Mouse (Mus musculus): ENCODE measurements at regions not wholly inside any gene's neighbourhood (a gene's known extent, or its start where the extent isn't known, plus 50 kb on each side); places are given as distances from the start of the nearest gene placed in this dataset.

DNA sequence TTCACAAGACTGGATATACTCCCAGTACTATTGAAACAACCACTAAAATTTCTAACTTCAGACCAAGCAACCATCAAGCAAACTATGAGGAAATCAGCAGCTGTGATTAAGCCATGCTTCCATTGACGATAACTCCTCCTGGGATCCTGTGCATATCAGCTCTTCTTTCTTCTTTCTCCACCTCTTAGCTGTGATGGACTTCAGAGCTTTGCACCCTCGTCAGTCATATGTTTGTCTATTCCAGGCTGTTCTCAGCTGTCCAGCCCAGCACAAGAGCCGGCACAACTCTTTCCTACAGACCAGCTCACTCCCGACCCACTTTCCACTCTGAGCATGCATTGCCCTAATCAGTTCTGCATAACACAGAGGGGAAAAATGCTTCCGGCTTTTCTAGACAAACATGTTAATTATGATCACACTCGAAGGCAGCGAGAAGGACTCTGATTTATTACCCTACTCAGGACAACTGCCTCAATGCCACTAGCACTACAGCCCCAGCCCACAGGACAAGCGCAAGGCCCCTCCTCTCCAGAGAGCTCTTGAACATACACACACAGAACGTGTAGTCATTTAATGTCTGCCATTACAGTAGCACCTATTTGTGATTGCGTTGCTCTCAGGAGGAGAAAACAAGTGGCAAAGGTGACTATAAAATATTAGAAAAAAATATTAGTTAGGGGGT lies 190.4 kb upstream of the Pou3f3 start:
- no peaks in the 10 kb centered on the region for H3K27me3 ChIP-seq (replicated peaks)
- H3K9me3 ChIP-seq = peaks cover 37% of the 10 kb centered on the region
- TF ChIP-seq GATA1 (IDR thresholded peaks at IDR 0.05; ENCODE audit: borderline replicate concordance, low read length) = no peak
- no peak for TF ChIP-seq FLI1 (IDR thresholded peaks at IDR 0.05; ENCODE audit: low read length)

DNA sequence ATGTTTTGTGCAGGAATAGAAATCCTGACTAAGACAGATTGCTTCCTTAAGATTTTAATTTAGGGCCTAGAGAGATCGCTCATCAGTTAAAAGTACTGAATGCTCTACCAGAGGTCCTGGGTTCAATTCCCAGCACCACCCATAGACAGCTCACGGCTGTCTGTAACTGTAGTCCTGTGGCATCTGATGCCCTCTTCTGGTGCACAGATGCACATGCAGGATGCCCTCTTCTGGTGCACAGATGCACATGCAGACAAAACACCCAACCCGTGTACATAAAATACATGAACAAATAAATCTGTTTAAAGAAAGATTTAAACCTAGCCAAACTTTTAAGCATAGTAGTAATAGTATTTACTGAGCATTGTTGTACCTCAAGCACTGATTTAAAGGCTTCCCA lies 181.2 kb upstream of the Pou3f3 start:
- Histone ChIP-seq H3K36me3 (replicated peaks; ENCODE audit: low read length) (no peaks in the 10 kb centered on the region), H3K4me3 (replicated peaks) (no peak overlapping the region), H3K9me3 (peaks cover 4% of the 10 kb centered on the region; the same call in 1 of the 2 replicates), H3K27me3 (replicated peaks) (no peaks in the 10 kb centered on the region), H3K4me1 (no peaks in the 10 kb centered on the region)
- TF ChIP-seq FLI1 (IDR thresholded peaks at IDR 0.05; ENCODE audit: low read length) = no peak
- TF ChIP-seq GATA1 (IDR thresholded peaks at IDR 0.05; ENCODE audit: borderline replicate concordance, low read length) = no peak

More for the DNA sequence above, 190.4 kb upstream of the Pou3f3 start:
- Histone ChIP-seq H3K36me3 (replicated peaks; ENCODE audit: low read length) (no peaks in the 10 kb centered on the region), H3K4me1 (no peaks in the 10 kb centered on the region), H3K4me3 (replicated peaks) (no peak overlapping the region)

DNA sequence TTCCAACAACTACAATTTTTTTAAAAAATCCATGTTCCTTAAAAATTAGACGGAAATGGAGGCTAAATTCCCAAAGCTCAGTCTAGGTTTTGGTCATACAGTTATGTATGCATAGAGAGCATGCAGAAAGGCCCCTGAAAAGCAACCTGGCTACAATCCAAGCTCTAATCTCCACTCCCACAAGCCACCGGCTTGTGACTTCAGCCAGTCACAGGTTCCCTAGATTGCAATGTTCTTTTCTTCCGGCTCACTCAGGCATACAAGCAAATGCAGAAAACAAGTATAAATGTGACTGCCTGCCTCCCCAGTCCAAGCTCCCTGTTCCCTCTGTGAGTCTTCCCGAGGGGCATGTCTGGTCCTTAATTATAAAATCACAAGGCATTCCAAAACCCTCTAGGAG lies 171.2 kb upstream of the Pou3f3 start:
- no peaks in the 10 kb centered on the region for H3K27me3 ChIP-seq (replicated peaks)
- no peaks in the 10 kb centered on the region for H3K36me3 ChIP-seq (replicated peaks; ENCODE audit: low read length)
- no peak overlapping the region for H3K4me3 ChIP-seq (replicated peaks)
- H3K4me1 ChIP-seq = no peaks in the 10 kb centered on the region
- no peak for TF ChIP-seq FLI1 (IDR thresholded peaks at IDR 0.05; ENCODE audit: low read length)
- TF ChIP-seq GATA1 (IDR thresholded peaks at IDR 0.05; ENCODE audit: borderline replicate concordance, low read length) = no peak
- H3K9me3 ChIP-seq = peaks cover 25% of the 10 kb centered on the region

DNA sequence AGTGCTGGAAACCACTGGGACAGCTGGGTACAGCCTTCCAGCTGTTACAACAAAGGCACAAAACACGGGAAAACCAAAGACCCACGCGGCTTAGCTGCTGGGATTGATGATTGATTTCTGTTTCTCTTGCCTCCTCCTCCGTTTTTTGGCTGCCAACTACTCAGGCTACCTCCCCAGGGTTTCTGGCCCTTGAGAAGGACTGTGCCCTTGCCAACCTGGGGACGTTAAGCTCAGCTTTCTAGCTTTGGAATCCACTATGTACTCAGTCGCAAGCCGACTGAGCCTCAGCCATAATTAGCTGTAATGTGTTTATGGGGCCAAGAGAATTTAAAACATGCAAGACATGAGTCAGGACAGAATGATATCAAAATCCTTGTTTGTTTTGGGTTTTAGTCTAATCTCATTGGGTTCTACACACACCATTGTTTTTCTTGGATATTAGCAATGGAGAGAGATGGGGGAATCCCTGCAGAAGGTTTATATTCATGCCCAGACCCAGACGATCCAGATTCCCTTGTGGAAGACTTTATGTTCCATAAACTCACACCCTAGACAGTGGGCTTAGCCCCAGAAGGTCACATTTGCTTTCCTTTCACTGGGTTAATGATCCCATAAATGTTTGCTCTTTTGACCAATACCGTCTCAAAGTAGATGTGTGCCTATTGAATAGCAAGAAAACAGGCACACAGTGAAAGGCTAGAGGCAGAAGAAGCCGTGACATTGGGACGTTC lies 167.7 kb upstream of the Pou3f3 start:
- Histone ChIP-seq H3K9me3 (peaks cover 25% of the 10 kb centered on the region), H3K4me3 (replicated peaks) (no peak overlapping the region), H3K27me3 (replicated peaks) (no peaks in the 10 kb centered on the region), H3K36me3 (replicated peaks; ENCODE audit: low read length) (no peaks in the 10 kb centered on the region), H3K4me1 (no peaks in the 10 kb centered on the region)
- no peak for TF ChIP-seq GATA1 (IDR thresholded peaks at IDR 0.05; ENCODE audit: borderline replicate concordance, low read length)
- TF ChIP-seq FLI1 (IDR thresholded peaks at IDR 0.05; ENCODE audit: low read length) = no peak

DNA sequence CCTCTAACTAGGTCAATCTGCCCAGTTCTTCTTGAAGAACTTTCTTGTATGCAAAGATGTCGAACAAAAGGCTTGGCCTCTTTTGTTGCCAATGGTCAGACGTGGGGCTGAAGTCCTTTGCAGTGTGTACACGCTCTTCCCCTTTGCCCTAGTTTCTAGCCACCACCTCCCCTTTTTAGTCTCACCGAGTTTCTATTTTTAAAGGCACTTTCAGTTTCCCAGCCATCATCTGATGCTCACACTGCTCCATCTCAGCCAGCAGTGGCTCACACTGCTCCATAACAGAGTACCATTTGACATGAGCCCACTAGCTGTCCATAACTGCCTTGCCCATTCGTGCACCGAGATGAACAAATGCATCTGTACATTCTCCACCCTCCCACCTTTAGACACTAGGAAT lies 162.7 kb upstream of the Pou3f3 start:
- Histone ChIP-seq H3K4me1 (no peaks in the 10 kb centered on the region), H3K27me3 (replicated peaks) (no peaks in the 10 kb centered on the region), H3K4me3 (replicated peaks) (no peak overlapping the region), H3K36me3 (replicated peaks; ENCODE audit: low read length) (no peaks in the 10 kb centered on the region), H3K9me3 (peaks cover 14% of the 10 kb centered on the region)
- no peak for TF ChIP-seq FLI1 (IDR thresholded peaks at IDR 0.05; ENCODE audit: low read length)
- no peak for TF ChIP-seq GATA1 (IDR thresholded peaks at IDR 0.05; ENCODE audit: borderline replicate concordance, low read length)

DNA sequence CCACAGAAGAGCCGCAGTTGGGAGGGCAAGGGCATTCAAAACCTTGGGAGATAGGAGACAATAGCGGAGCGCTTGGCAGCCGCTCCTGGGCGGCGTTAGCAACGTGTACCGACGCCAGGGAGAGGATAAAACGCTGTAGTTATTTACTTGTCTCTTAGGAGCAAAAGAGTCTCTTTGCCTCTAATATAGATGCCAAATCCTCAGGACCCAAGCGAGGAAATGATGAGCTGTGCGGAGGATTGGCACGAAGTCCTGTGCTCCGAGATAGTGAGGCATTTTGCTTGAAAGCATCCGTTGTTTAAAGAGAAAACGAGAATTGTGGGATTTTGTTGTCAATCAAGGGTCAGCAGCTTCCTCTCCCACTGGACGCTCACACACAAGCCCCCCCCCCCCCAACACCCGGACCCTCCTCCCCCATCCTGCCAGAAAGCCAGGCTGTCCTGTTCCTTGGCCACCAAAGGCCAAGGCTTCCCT lies 156.5 kb upstream of the Pou3f3 start:
- H3K27me3 ChIP-seq (replicated peaks) = no peaks in the 10 kb centered on the region
- no peak overlapping the region for H3K4me3 ChIP-seq (replicated peaks)
- no peak for TF ChIP-seq FLI1 (IDR thresholded peaks at IDR 0.05; ENCODE audit: low read length)
- TF ChIP-seq GATA1 (IDR thresholded peaks at IDR 0.05; ENCODE audit: borderline replicate concordance, low read length) = no peak
- no peaks in the 10 kb centered on the region for H3K36me3 ChIP-seq (replicated peaks; ENCODE audit: low read length)
- H3K9me3 ChIP-seq = peaks cover 20% of the 10 kb centered on the region
- H3K4me1 ChIP-seq = no peaks in the 10 kb centered on the region

DNA sequence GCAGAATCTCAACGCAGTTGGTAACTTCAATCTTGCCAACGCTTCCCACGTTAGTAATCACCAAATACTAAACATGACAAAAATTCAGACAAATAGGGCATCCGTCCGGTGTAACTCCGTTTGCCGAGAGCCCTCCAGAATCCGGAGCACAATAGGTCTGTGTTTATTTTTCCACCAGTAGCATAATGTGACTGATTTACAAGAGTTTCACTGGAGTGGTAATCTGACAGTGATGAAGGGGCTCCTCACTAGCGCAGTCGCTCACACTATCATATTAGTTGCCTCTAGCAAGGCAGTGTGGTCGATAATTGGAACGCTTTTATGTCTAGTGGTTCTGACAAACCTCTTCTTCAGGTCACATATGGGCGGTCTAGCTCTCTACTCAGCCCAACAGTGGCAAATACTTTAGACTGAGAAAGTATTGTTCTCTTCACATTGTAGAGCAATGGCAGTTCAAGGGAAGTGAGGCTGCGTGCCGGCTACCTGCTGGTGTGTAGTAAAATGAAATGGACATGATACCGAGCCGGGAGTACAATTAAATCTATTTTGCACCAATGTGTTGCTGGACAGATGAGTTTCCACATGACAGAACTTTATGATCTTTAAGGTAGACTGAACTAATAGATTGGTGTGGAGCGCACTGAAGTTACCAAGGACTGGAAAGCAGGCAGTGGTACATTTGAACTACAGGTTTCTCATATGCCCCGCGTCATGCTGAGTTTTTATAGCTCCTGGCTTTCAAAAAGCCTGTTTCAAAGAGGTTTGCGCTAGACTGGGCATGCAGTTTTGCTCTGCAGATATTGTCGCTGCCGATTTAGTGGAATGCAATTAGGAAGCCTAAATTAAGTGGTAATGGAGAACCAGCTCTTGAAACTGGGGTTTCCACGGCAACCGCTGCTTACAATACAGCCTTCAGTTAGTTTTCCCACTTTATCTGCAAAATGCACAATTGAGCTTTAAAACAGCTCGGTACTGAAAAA lies 155.7 kb upstream of the Pou3f3 start:
- Histone ChIP-seq H3K4me1 (no peaks in the 10 kb centered on the region), H3K36me3 (replicated peaks; ENCODE audit: low read length) (no peaks in the 10 kb centered on the region), H3K4me3 (replicated peaks) (no peak overlapping the region), H3K9me3 (peaks cover 16% of the 10 kb centered on the region), H3K27me3 (replicated peaks) (no peaks in the 10 kb centered on the region)
- TF ChIP-seq FLI1 (IDR thresholded peaks at IDR 0.05; ENCODE audit: low read length) = no peak
- no peak for TF ChIP-seq GATA1 (IDR thresholded peaks at IDR 0.05; ENCODE audit: borderline replicate concordance, low read length)

DNA sequence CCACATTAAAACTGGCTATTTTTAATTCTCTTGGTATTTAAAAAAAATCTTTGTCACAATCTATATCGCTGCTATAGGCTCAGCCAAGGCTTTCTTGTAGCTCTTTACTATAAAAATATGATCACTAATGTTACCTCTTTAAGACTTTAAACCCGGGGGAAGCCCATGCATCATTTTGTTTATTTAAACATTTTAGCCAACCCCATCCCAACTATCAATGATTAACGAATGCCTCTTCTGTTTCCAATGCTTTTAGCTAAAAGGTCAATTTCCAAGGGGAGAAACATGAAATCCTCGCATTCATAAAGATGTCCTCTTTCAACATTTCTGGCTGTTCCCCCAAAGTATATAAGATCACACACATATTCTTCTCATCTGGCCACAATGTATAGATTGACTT lies 153.6 kb upstream of the Pou3f3 start:
- H3K27me3 ChIP-seq (replicated peaks) = no peaks in the 10 kb centered on the region
- H3K9me3 ChIP-seq = peaks cover 26% of the 10 kb centered on the region
- TF ChIP-seq FLI1 (IDR thresholded peaks at IDR 0.05; ENCODE audit: low read length) (no peak), GATA1 (IDR thresholded peaks at IDR 0.05; ENCODE audit: borderline replicate concordance, low read length) (no peak)
- no peak overlapping the region for H3K4me3 ChIP-seq (replicated peaks)
- H3K4me1 ChIP-seq = peaks cover 3% of the 10 kb centered on the region; the same call in 1 of the 2 replicates
- no peaks in the 10 kb centered on the region for H3K36me3 ChIP-seq (replicated peaks; ENCODE audit: low read length)

DNA sequence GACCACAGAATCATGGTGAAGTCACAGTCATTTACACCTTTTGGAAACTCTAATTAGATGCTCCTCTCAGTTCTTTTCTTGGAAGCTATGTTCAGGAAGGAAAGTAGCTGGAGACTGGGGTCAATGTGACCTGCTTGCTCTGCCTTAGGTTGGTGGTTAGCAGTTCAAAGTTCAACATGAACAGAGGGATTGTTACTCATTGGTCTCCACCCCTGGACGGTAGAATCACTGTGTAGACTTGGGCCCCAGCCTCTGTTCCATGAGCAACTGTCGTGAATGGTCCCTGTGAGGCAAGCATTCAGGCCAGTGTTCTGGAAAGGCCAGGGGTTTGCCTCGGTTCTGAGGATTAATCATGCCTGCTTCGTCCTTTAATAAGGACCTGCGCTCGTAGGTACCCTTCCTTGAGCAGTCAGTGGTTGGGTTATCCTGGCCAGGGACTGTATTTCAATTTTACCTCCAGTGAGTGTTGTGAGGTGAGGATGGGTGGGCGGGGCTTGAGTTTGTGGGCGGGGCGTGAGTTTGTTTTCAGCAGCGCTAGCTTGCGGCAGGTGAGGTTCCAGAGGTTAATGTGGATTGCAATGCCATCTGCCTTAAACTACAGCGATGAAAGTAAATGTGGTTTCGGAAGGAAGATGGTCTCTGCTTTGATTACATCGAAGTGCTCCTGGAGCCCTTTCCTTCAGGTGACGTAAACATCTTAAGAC lies 152.6 kb upstream of the Pou3f3 start:
- peaks cover 22% of the 10 kb centered on the region for H3K9me3 ChIP-seq
- H3K4me1 ChIP-seq = peaks cover 3% of the 10 kb centered on the region; the same call in 1 of the 2 replicates
- TF ChIP-seq FLI1 (IDR thresholded peaks at IDR 0.05; ENCODE audit: low read length) (no peak), GATA1 (IDR thresholded peaks at IDR 0.05; ENCODE audit: borderline replicate concordance, low read length) (no peak)
- H3K4me3 ChIP-seq (replicated peaks) = no peak overlapping the region
- no peaks in the 10 kb centered on the region for H3K27me3 ChIP-seq (replicated peaks)
- H3K36me3 ChIP-seq (replicated peaks; ENCODE audit: low read length) = no peaks in the 10 kb centered on the region
